Mouse (Mus musculus) heart, embryonic 11.5 days (tissue): ENCODE measurements around the gene Pask. TPM values are rescaled to one million over a fixed set of nuclear protein-coding genes. Genes with fewer than 3 reads are reported as not detected.
A peak's percentile ranks its signal among the peaks of the same experiment; 100 is the strongest.

Experiments
- ATAC-seq: fragments of 200-750 bp; cut with Nextera tagmentation; replicated peaks from 2 replicates; pipeline ENCODE4 v1.8.0; 2017; ENCODE audit warnings: moderate library complexity; ENCODE audit not compliant: insufficient number of reproducible peaks, low FRiP score, low TSS enrichment
- H3K27ac ChIP-seq: fragments of 300-500 bp; sonication (generic); 2 replicates; pipeline ENCODE4 v1.5.1; 2014; ENCODE audit warnings: mild to moderate bottlenecking, low read depth, low read length
- H3K27me3 ChIP-seq: fragments of 300-500 bp; sonication (generic); 2 replicates; pipeline ENCODE4 v1.6.1; 2014; ENCODE audit warnings: mild to moderate bottlenecking, low read length, mixed read lengths; ENCODE audit not compliant: control insufficient read depth, insufficient read depth
- H3K36me3 ChIP-seq: fragments of 300-500 bp; sonication (generic); 2 replicates; pipeline ENCODE4 v1.6.1; 2014; ENCODE audit warnings: mild to moderate bottlenecking, low read length, moderate library complexity, mixed read lengths; ENCODE audit not compliant: control insufficient read depth, insufficient read depth
- H3K4me1 ChIP-seq: fragments of 300-500 bp; sonication (generic); 2 replicates; pipeline ENCODE4 v1.6.1; 2014; ENCODE audit warnings: low read length; ENCODE audit not compliant: control insufficient read depth, insufficient read depth
- H3K4me2 ChIP-seq: fragments of 300-500 bp; sonication (generic); 2 replicates; pipeline ENCODE4 v1.6.1; 2014; ENCODE audit warnings: mild to moderate bottlenecking, moderate library complexity
- H3K4me3 ChIP-seq: fragments of 300-500 bp; sonication (generic); 2 replicates; pipeline ENCODE4 v1.5.1; 2014; ENCODE audit warnings: low read depth, low read length
- H3K9ac ChIP-seq: fragments of 300-500 bp; sonication (generic); 2 replicates; pipeline ENCODE4 v1.6.1; 2014; ENCODE audit warnings: mild to moderate bottlenecking, low read depth, low read length, moderate library complexity
- H3K9me3 ChIP-seq: fragments of 300-500 bp; sonication (generic); replicated peaks from 2 replicates; pipeline ENCODE4 v1.6.1; 2016; ENCODE audit warnings: low read length; ENCODE audit not compliant: control insufficient read depth
- WGBS: fragments of 180-500 bp; shearing (Covaris S2); extraction: QIAGEN DNeasy Blood & Tissue Kit; methylation state at CpG from one replicate; pipeline ENCODE4 v1.1.7; 2014; ENCODE audit not compliant: insufficient replicate concordance; 5-methylcytosine and 5-hydroxymethylcytosine counted together
- polyA plus RNA-seq: library from polyadenylated mRNA; unstranded; fragments of >200 nt; fragmentation: Nextera tagmentation; extraction: Ambion mirVana; gene quantifications from 2 replicates; pipeline ENCODE4 v1.2.1, GENCODE M21; 2014

Pask gene
- polyA plus RNA-seq, result 8.0 and 8.9 TPM in 2 replicates

DNA sequence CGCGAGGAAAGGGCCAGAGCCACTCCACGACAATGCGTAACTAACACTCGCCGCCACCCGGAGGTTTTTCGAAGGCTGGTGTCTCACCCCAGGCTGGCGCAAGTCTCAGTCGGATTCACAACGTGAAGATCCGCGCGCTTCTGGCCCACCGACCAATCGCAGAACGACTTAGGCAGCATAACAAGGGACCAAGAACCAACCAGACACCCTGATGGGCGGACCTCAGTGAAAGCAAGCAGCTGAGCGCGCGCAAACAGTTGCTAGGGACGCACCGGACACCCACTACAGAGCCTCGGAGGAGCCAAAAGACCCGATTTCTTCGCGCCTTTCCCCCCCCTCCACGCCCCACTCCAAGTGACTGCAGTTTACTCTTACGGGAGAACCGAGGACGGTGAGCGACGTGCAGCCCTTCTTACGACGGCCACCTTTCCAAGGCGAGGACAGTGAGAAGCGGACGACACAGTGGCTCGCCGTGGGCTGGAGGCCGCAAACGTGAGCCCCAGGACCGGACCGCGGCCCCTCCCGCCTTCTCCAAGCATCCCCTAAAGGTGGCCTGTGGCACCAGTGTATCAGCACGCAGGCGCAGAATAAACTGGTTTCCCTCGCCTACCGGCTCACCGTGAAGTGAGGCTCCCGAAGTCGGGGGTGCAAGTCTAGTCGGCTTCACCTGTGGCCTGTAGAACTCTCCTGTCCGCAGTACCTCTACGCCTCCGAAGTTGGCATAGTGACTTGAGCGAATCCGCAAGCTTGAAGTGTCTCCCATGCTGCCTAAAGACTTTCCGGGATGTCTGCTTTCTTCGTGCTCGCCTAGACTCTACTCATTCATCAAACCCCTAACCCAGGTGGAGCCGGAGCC lies at the start of gene Pask, which contains the start of gene Ppp1r7:
Pask (minus strand) TSS at position 835 of the 856 bp plus-strand sequence.
Ppp1r7 (plus strand) TSS at position 207 of the 856 bp plus-strand sequence.
- peak within 1 kb of the TSS; percentile 85 for H3K9ac ChIP-seq
- peak within 1 kb of the TSS; percentile 87 for H3K4me3 ChIP-seq
- no peaks in the 10 kb centered on the region for H3K27me3 ChIP-seq
- WGBS, result under 1% methylated on average over 63 of the region's 63 CpGs
- ATAC-seq, result peak; percentile 96
- peak within 1 kb of the TSS; percentile 46; the same call in 1 of the 2 replicates for H3K27ac ChIP-seq
- H3K36me3 ChIP-seq, result no peaks in the 10 kb centered on the region
- no peaks in the 10 kb centered on the region for H3K9me3 ChIP-seq
- H3K4me1 ChIP-seq, result peaks cover 5% of the 10 kb centered on the region
- H3K4me2 ChIP-seq, result peak within 1 kb of the TSS; percentile 84

DNA sequence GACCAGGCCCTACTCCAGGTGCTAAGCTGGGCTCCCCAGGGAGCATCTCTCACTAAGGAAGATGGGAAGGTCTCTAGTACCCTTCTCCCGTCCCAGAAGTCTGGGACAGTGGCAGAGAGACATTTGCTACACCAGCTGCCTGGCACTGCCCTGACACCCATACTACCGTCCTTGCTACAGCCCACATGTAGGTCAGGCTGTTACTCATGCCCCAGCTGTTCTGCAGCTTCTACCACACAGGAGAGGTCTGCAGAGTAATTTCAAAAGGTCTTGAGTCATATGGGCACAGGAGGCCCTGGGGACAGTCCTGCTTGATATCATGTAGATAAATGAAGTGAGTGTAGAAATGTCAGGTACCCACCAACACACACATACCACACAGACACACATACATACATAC lies 45.6 kb upstream of the Pask start:
- WGBS, result 65% methylated on average over 2 of the region's 2 CpGs
- no peak for ATAC-seq
- no peak overlapping the region for H3K9ac ChIP-seq
- no peaks in the 10 kb centered on the region for H3K27me3 ChIP-seq
- H3K4me2 ChIP-seq, result no peak overlapping the region
- no peak overlapping the region for H3K27ac ChIP-seq
- H3K4me3 ChIP-seq, result no peak overlapping the region
- no peaks in the 10 kb centered on the region for H3K36me3 ChIP-seq
- no peaks in the 10 kb centered on the region for H3K4me1 ChIP-seq
- no peaks in the 10 kb centered on the region for H3K9me3 ChIP-seq

DNA sequence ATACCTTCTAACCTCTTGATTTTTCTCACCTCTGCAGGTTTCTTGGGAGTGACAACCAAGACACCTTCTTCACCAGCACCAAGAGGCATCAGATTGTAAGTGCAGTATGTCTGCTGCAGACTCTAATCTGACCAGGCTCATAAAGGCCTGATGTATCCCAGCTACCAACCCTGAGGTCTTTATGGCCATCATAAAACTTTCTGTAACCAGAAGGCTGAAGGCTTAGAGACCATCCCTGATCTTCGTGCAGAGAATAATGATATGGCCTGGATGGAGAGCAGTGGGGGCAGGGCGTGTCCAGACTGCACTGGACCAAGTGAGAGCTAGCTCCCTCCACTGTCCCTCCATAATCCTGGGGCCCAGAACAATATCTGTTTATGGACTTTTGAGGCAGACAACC lies 43.9 kb upstream of the Pask start:
- 72% methylated on average over 2 of the region's 2 CpGs for WGBS

DNA sequence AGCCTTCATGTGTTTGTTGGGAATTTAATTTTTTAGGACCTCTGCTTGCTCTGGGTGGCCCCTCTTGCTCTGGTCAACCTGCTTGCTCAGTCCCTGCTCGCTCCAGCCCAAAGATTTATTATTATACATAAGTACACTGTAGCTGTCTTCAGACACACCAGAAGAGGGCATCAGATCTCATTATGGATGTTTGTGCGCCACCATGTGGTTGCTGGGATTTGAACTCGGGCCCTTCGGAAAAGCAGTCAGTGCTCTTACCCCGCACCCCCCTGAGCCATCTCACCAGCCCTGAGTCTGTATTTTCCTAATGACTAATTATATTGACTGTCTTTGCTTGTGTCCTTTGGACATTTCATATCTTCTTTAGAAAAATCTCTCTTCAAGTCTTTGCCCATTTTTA lies 35.8 kb upstream of the Pask start:
- H3K36me3 ChIP-seq, result no peaks in the 10 kb centered on the region
- H3K27me3 ChIP-seq, result no peaks in the 10 kb centered on the region
- no peak overlapping the region for H3K4me2 ChIP-seq
- H3K4me3 ChIP-seq, result no peak overlapping the region
- H3K9ac ChIP-seq, result no peak overlapping the region
- no peaks in the 10 kb centered on the region for H3K9me3 ChIP-seq
- no peak for ATAC-seq
- H3K27ac ChIP-seq, result no peak overlapping the region
- H3K4me1 ChIP-seq, result no peaks in the 10 kb centered on the region
- 74% methylated on average over 5 of the region's 5 CpGs for WGBS

More for the DNA sequence above, 43.9 kb upstream of the Pask start:
- H3K9me3 ChIP-seq, result no peaks in the 10 kb centered on the region
- no peak for ATAC-seq
- H3K9ac ChIP-seq, result no peak overlapping the region
- H3K4me3 ChIP-seq, result no peak overlapping the region
- no peaks in the 10 kb centered on the region for H3K4me1 ChIP-seq
- H3K4me2 ChIP-seq, result no peak overlapping the region
- no peak overlapping the region for H3K27ac ChIP-seq
- H3K27me3 ChIP-seq, result no peaks in the 10 kb centered on the region
- H3K36me3 ChIP-seq, result no peaks in the 10 kb centered on the region

DNA sequence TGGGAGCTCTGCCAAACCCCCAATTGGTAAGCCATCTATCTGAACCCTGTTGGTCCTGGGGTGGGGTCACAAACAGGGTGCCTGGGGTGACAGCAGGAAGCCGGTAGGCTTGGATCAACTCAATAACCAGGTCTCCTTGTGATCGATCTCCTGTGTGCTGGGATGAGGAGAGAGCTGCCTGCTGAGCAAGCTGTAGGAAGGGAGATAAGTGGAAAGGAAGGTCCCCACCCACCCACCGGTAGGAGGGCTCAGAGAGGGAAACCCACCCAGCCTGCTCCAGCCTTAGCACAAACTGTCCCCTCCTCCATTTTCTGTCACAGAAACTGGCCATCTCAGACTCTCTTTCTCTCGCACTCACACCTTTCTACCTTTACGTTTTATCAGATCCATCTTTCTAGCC lies 34.0 kb upstream of the Pask start:
- H3K9ac ChIP-seq, result no peak overlapping the region
- no peak overlapping the region for H3K4me2 ChIP-seq
- ATAC-seq, result no peak
- no peaks in the 10 kb centered on the region for H3K36me3 ChIP-seq
- no peaks in the 10 kb centered on the region for H3K4me1 ChIP-seq
- H3K27ac ChIP-seq, result no peak overlapping the region
- H3K27me3 ChIP-seq, result no peaks in the 10 kb centered on the region
- H3K9me3 ChIP-seq, result no peaks in the 10 kb centered on the region
- WGBS, result 39% methylated on average over 5 of the region's 5 CpGs
- no peak overlapping the region for H3K4me3 ChIP-seq

DNA sequence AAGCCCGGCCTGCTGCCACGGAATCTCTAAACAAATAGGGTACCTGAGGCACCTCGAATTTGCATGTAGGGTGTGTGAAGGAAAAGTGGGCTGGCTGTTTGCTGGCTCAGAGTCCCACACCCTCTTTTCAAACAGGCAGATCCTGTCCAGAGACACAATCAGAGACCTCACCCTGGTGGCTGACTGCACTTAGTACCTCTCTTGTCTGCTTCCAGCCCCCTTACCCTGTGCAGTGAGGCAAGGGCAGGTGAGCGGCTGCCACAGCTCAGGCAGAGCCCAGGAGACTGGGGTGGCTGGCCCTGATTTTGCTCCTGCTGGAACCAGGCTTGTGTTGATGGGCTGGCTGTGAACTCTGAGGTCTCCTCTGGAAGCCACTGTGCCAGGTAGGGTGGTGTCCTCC lies 30.4 kb upstream of the Pask start, which contains the start of gene Ano7:
Ano7 (plus strand) TSS at position 266 of the 400 bp plus-strand sequence.
- Histone ChIP-seq H3K4me3 (no peak within 1 kb of the TSS), H3K27me3 (no peaks in the 10 kb centered on the region), H3K36me3 (no peaks in the 10 kb centered on the region), H3K27ac (no peak within 1 kb of the TSS), H3K9me3 (no peaks in the 10 kb centered on the region), H3K4me2 (no peak within 1 kb of the TSS), H3K9ac (no peak within 1 kb of the TSS), H3K4me1 (no peaks in the 10 kb centered on the region)
- no peak for ATAC-seq
- WGBS, result 65% methylated on average over 4 of the region's 4 CpGs

DNA sequence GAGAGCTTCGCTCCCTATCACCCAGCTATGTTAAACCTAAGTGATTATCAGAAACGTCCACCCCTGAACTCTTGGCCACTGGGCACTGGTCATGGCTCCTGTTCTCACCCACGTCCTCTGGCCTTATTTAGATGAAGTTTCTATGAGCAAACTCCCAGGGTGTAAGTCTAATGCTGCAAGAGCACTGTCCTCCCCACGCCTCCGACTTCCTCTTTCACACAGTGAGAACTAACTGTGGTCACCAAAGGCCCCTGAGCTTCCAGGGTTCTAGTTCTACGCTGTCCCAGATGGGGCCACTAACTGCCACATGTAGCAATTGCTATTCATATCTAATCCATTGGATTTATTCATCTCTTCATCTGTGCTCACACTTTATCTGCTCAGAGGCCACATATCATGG lies 22.4 kb upstream of the Pask start:
- Histone ChIP-seq H3K4me1 (no peaks in the 10 kb centered on the region), H3K4me3 (no peak overlapping the region), H3K9me3 (no peaks in the 10 kb centered on the region), H3K4me2 (no peak overlapping the region), H3K9ac (no peak overlapping the region), H3K36me3 (peaks cover 20% of the 10 kb centered on the region), H3K27me3 (no peaks in the 10 kb centered on the region), H3K27ac (no peak overlapping the region)
- ATAC-seq, result no peak
- 94% methylated on average over 6 of the region's 6 CpGs for WGBS

DNA sequence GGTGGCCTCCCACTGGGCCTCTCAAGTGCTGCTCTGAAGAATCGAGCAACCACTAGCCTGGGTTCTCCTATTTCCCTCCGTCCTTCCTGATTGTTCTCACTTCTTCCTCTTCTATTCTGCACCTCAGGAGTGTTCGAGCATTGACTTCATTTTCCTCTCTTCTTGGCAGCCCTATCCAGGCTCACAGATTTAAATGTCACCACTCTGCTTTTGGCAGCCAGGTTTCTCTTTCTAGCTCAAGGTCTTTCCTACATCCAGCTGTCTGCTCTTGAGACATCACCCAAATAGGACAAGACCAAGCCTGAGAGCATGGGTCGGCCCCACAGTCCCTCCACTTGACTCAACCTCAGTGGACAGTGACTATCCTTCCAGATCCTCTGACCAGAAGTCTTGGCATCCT lies 19.4 kb upstream of the Pask start:
- H3K4me1 ChIP-seq, result no peaks in the 10 kb centered on the region
- no peak overlapping the region for H3K4me2 ChIP-seq
- peaks cover 23% of the 10 kb centered on the region for H3K36me3 ChIP-seq
- no peak overlapping the region for H3K4me3 ChIP-seq
- H3K9me3 ChIP-seq, result no peaks in the 10 kb centered on the region
- 84% methylated on average over 4 of the region's 4 CpGs for WGBS
- ATAC-seq, result no peak
- no peak overlapping the region for H3K27ac ChIP-seq
- no peak overlapping the region for H3K9ac ChIP-seq
- H3K27me3 ChIP-seq, result no peaks in the 10 kb centered on the region

DNA sequence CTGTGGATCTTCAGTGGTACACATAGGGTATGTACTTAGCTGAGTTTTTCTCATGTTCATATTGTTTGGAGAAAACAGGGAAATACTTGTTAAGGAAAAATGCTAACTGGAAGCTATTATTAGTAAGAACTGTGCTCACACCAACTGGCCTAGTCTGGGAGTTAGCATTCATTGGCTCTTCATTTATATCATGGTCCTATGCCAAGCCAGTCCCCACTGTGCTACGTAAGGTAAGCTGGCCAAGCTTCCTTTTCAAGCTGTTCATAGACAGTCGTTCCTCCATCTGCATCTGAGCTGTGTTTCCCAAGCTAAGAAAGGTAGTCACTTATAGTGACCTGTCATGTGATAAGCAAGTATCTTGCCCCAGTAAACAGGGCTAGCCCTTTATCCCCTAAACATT lies 9.4 kb upstream of the Pask start:
- Histone ChIP-seq H3K36me3 (peaks cover 36% of the 10 kb centered on the region), H3K9ac (no peak overlapping the region), H3K9me3 (no peaks in the 10 kb centered on the region), H3K4me1 (no peaks in the 10 kb centered on the region), H3K27ac (no peak overlapping the region), H3K27me3 (no peaks in the 10 kb centered on the region), H3K4me3 (no peak overlapping the region), H3K4me2 (no peak overlapping the region)
- ATAC-seq, result no peak
- WGBS, result 93% methylated on average over 2 of the region's 2 CpGs
